Mouse (Mus musculus): ENCODE measurements around the gene Grik2. TPM values are rescaled to one million over a fixed set of nuclear protein-coding genes. Genes with fewer than 3 reads are reported as not detected.
"Not testable (repeated sequence)": the region's sequence is repeated elsewhere in the genome, so short reads cannot be mapped to it uniquely, and the experiment has no call there.

Grik2 gene
- polyA plus RNA-seq, 1 experiment: 0.09 TPM

DNA sequence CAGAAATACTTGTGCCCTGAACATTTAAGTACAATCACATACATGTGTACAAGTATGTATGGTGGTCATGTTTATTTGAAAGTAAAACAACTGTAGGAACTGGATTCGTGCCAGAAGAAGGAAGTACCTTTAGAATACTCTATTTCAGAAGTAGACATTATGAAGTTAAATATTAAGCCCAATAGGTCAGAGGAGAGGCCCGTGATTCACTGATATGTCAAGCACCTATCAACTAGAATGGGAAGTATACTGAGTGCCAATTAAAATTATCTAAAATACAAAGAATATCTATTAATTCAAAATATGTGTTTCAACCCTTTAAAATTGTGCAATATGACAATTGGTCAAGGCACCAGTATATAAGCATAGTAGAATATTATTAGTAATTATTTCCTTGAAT is 355.7 kb downstream of the Grik2 start:
- WGBS: 29% methylated on average over 2 of the region's 2 CpGs

DNA sequence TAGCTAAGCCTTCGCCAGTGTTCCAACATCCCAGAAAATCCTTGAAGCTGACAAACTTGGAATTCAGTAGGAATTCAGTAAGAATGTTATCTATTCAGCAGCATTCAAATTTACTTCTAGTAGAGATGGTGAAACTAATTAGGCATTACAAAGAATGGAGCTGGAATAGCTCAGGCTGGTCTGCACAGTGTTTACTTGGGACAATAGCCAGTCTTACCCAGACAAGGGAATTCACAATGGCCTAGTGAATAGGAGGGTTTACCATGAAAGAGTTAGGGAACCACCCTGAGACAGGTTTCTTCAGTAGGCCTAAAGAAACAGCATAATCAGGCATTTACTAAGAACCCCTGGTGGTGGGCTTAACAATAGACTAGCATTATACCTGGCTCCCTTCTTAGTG is 371.4 kb downstream of the Grik2 start:
- WGBS: 86% methylated on average over 1 of the region's 1 CpGs
- not testable (repeated sequence) for DNase-seq (ENCODE audit: low read depth, low spot score)

More for the DNA sequence above, 355.7 kb downstream of the Grik2 start:
- DNase-seq (ENCODE audit: low read depth, low spot score): no peak

DNA sequence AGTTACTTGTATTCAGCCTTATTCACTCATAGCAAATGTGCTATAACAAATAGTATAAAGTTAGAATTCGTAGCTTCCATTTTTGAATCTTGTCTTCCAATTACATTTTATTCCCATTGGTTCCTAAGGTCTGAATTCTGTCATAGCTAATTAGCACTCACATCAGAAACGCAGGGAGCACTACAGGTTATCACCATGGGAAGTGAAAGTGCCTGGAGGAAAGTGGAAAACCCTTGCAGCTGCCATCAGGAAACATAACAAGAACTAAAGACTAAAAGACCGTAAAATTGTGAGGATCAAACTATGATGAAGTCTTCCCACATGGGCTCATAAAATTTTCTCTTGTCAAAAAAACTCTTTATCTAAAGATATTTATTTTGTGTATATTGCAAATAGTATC is 405.6 kb downstream of the Grik2 start:
- 55% methylated on average over 3 of the region's 3 CpGs for WGBS
- DNase-seq (ENCODE audit: low read depth, low spot score): no peak

DNA sequence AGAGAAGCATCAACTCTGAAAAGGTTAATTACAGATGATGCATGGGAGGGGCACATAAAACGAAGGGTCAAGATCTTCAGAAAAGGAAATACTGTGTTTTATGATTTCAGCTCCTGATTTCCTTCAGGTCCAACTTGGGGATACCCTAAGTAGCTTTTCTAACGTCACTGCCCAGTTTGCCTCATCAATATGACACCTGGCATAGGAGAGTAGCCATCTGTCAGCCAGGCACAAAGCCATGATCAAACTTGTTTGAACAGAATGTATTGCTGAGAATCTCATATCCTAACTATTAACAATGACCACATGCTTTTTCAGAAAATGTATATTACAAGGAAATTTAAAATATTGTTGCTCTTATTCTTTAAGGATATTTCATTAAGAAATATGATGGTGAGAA is 406.7 kb downstream of the Grik2 start:
- no peak for DNase-seq (ENCODE audit: low read depth, low spot score)

DNA sequence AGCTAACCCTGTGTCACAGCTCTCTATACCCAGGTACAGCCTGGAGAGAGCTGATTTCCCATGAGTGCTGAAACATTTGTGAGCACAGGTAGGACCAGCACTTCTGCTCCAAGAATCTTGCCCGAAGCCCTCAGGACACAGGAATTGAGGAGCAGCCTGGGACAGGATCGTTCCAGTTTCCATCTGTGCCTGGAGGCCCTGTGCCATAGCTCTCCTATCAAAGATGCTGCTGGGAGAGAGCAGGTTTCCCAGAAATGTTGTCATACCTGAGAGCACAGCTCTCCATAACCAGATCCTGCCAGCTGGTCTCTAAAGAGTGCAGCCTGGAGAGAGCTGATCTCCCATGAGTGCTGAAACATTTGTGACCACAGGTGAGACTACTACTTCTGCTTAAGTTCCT is 420.0 kb downstream of the Grik2 start:
- WGBS: 75% methylated on average over 2 of the region's 2 CpGs
- no peak for DNase-seq (ENCODE audit: low read depth, low spot score)

More for the DNA sequence above, 406.7 kb downstream of the Grik2 start:
- 38% methylated on average over 2 of the region's 2 CpGs for WGBS

DNA sequence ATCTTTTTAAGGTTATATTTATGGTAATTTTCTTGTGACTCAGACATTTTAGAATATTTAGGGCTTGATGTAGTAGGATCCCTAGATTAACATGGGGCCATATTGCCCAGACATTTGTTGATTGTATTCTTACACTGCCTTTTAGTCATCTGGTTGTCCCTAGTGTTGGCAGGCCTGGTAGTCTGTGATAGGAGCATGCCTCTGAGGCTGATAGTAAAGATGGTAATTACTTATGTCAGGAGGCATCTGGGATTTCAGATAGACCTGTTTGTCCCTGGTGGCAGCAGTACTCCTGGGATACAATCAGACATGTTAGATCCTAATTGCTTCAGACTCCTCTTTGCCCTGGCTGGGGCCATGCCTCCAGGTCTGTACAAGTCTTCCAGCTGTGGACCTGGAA is 423.3 kb downstream of the Grik2 start:
- DNase-seq (ENCODE audit: low read depth, low spot score): no peak

DNA sequence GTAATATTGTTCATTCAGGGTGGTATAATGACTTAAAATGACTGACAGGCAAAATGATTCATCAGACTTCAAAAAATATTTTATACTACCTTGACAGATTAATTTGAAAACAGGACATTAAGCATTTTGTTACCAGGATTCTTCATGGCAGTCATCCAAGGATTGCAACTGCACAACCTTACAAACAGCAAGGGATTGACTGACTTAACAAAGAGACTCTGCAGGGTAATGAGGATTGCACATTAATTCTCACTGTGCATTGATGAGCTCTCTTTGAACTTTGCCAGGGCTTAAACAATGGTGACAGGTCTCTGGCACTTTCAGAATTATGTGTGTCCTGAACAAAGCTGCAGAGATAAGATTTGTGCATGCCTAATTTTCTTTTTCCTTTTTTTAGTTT is 466.2 kb downstream of the Grik2 start:
- no peak for DNase-seq (ENCODE audit: low read depth, low spot score)

DNA sequence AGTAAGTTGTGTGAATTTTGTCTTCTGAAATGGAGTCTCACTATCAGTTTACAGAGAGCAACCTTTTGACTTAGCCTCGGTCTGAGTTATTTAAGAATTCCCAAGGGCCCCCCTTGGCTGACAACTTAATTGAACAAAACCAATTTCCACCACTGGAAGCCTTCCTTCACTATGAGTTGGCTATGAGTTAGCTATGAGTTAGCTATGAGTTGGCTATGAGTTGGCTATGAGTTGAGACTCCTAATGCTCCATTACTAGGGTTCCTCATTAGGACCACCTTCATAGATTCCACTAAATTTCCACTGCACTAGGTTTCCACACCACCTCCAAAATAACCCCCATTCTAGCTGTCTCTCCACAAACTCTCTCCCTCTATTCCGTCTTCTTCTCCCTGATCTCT is 468.7 kb downstream of the Grik2 start:
- DNase-seq (ENCODE audit: low read depth, low spot score): no peak
- 71% methylated on average over 2 of the region's 2 CpGs for WGBS

DNA sequence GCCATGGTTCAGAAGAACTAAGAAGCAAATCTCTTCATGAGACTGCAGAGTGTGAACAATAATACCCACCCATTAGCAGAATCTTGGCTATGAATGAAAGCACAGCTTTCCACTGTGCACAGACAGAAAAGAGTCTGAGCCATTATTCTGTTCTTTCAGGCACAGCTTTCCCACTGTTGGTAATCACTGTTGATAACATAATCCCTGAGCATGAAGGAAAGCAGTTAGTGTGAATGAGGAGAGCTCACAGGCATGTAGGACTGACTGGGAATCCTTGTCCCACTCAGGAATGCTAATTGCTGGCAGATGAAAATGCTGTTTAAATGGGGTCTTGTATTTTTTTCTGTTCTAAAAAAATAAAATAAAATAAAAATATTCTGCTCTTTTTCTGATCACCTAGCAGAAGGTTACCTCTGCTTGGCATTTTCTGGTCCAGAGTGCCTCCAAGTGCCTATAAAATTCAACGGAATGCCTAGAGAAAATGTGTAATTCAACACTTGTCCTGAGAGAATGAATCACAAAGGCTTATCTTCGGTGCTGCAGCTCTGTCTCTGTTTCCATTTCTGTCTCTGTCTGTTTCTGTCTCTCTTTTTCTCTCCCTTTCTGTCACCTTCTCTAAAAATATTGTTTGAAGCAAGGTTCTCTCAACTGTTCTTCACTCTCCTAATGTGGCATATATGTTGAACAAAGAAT is 532.2 kb downstream of the Grik2 start:
- DNase-seq (ENCODE audit: low read depth, low spot score): no peak
- WGBS: 23% methylated on average over 2 of the region's 2 CpGs

DNA sequence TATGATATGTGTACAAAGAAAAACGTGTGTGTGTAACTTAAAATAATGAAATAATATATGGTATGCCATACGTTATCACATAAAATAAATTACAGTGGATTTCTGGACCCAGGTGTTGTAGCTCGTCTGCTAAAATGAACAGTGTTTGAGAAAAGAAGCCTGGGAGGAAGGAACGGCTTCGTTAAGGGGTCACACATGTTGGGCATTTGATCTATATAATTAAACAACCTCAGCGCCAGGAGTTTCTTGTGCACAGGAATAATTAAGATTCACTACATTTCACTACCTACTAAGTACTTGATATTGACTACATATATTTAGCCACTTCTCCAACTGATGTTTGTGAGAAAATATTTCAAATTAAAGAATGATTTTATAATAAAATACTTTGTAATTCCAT is 551.2 kb downstream of the Grik2 start:
- not testable (repeated sequence) for DNase-seq (ENCODE audit: low read depth, low spot score)
- WGBS: 68% methylated on average over 6 of the region's 6 CpGs

DNA sequence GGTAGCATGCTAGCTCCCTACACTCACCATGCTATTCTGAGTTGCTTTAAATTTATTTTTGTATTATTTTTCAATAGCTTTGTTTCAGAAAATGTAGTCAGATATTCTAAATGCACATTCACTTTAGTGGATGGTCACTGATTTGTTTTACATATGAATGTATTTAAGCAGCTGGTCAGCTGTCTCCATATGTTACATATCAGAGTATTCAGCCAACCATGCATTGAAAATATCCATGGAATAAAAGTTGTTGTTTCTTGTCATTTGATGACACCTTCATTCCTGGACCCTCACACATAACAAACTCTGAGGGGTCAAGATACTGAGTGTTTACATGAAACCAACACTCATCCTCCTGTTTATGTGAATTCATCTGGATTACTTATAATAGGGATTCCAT is 551.7 kb downstream of the Grik2 start:
- not testable (repeated sequence) for DNase-seq (ENCODE audit: low read depth, low spot score)

DNA sequence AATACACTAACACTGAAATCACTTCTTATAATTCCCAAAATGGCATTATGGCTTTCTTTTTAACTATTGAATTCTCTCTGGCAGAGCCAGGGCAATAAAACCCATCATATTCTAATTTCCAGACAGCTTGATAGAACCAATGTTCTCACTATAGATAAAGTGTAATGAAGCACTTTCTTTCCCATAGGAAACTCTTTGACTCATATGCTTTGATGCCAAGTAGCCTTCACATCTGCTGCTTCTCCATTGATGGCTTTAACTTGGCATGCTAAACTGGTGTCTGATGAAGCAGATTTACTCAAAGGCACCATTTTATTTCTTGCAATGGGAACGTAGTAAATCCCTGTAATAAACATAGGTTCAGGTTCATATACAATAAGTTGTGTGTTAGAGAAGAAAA is 568.5 kb downstream of the Grik2 start:
- WGBS: 43% methylated on average over 1 of the region's 1 CpGs
- DNase-seq (ENCODE audit: low read depth, low spot score): no peak

DNA sequence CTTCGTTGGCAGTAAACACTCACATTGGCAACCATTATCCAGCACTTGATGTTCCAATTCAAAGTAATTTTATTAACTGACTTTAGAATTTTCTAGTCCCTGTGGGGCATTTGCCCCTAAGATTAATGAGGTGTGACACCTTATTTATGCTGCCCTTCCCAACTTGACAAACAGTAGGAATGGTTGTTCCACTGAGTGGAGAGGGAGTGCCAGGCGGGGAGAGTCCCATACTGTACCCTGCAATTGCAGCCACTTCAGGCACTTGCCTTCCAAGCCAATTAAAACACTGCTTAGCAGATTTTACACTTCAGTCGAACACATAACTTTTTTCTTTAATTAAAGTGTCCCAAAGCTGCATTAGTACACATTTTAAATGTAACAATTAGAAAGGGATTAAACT is 568.9 kb downstream of the Grik2 start:
- WGBS: 43% methylated on average over 3 of the region's 3 CpGs

DNA sequence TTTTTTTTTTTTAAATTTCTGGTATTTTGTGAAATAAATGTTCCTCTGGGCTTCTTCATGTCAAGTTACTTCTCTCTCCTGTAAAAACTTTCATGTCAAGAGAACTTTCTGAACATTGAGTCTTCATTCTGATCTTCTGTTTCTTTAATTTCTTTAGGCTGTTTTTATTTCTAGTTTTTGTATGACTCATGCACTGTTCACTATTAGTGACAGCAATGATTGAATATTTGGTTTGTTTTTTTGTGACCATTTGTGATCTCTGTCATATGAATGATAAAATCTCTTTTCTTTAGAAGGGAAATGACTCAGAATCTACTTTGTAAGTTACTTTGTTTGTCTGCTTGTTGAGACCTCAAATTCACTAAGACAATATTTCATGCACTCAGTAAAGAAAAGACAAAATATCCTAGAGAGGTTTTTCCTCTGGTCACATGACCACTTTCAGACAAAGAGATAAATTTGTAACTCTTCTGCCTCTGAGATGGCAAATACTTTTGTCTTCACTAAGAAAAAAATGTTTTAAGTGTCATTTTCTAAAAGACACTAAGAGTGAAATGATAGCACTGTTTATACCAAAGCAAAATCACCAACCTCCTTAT is 596.7 kb downstream of the Grik2 start:
- no peak for DNase-seq (ENCODE audit: low read depth, low spot score)

More for the DNA sequence above, 568.9 kb downstream of the Grik2 start:
- no peak for DNase-seq (ENCODE audit: low read depth, low spot score)

DNA sequence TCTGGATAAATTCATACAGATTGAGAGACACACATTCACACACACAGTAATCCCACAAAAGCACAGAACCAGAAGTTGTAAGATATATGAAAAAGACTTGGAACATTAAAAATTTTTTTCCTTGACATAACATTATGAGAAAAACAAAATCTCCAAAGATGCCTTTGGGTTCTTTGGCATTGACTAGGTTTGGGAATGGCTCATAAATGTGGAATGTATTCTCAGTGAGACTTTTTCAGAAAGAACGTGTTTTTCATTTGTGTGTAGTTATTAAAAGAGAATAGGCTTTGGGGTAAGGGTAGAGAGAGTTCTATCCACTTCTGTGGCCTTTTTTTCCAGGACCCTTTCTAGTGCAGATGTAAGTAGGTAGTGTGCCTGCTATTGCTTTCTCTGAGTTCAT is 597.3 kb downstream of the Grik2 start:
- DNase-seq (ENCODE audit: low read depth, low spot score): no peak
- 75% methylated on average over 1 of the region's 1 CpGs for WGBS

DNA sequence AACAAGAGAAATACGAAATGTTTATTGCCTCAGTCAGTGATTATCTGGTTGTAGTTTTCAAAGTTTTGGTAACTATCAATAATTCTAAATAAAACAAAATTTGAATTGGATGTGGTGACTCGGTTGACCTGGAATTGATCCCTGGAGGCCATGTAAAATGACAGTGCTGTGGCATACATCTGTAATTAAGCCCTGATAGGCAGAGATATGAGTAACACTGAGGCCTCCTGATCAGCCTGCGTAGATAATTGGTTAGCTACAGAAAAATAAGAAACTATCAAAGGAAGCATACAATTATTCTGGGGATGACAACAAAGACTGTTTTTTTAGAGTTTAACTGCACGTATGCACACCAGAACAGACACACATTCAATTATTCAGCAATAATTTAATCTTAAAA is 634.4 kb downstream of the Grik2 start:
- no peak for DNase-seq (ENCODE audit: low read depth, low spot score)
- WGBS: 75% methylated on average over 4 of the region's 4 CpGs

DNA sequence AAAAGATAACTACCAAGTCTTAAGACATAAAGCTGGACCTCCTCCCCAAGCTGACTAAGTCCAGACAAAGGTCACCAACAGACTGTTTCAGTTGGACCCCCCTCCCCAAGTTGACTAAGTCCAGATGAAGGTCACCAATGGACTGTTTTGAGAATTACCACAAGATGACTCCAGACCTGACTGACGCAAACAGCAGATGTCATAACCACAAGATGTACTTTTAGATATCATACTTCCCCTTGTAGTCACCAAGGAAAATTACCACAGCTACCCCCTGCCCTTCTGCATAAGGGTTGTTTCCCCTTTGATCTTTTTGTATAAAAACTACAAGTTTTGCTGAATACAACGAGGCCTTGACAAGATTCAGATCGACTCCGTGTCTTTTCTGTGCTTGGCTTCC is 637.1 kb downstream of the Grik2 start:
- DNase-seq (ENCODE audit: low read depth, low spot score): not testable (repeated sequence)
- 86% methylated on average over 4 of the region's 4 CpGs for WGBS

DNA sequence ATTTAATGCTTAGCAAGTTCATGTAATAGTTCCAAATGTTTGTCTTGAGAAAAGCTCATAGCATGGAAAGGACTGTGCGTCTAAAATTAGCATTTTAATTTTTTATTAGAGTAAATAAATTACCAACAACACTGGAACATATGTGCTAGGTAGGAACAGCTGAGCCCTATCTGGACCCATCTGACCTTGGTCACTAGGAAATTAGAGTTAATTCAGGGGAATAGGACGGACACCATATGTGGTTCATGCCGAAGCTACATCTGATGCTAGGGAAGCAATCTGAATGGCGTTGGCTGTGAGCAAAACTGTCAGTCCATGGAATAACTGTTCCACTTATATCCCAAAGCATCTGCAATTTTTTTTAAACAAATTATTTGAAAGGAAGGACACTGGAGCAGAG is 638.9 kb downstream of the Grik2 start:
- no peak for DNase-seq (ENCODE audit: low read depth, low spot score)
- 89% methylated on average over 4 of the region's 4 CpGs for WGBS

DNA sequence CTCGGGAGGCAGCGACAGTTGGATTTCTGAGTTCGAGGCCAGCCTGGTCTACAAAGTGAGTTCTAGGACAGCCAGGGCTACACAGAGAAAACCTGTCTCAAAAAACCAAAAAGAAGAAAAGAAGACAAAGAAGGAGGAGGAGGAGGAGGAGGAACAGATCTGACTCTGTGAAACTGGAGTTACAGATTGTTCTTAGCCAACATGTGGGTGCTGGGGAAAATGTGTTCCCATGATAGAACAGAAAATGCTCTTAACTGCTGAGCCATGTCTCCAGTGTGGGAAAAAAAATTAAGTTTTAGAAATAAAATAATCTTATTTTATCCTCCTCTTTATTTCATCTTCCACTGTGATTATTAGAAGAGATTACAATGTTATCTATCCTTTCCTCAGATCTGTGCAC is 645.9 kb downstream of the Grik2 start:
- DNase-seq (ENCODE audit: low read depth, low spot score): no peak
- WGBS: 83% methylated on average over 3 of the region's 3 CpGs

DNA sequence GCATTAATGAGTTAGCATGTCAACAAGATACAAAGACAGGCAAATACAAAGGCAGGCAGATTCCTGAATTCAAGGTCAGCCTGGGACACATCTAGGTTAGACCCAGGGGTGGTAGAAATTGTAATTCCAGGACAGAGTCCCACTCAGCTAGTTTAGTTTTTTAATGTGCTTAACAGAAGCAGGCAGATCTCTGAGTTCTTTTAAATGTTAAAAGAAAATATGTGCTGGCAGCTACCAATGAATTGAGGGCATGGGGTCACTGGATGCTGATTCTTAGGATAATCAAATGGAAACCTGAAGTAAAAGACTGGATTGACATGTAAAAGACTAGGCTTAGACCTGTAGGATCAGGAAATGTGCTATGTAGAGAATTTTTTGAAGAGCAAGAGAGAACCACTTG is 651.8 kb downstream of the Grik2 start:
- DNase-seq (ENCODE audit: low read depth, low spot score): no peak

DNA sequence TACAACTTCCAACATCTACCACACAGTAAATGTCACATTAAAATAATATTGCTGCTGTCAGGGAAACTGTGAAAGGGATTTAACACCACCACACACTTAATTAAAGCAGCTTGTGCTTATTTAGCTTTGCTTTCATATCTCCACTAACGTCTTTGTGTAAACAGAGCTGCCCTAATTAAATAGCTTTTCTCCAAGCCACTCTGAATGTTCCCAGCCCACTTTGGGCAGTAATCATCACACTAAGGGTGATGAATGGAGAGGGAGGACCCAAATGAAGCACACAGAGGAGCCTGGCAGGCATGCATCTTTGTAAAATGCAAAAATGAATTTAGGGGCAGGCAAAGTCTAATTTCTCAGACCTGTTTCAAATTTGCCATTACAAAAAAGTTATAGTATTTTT is 657.3 kb downstream of the Grik2 start:
- 4% methylated on average over 1 of the region's 1 CpGs for WGBS
- no peak for DNase-seq (ENCODE audit: low read depth, low spot score)

DNA sequence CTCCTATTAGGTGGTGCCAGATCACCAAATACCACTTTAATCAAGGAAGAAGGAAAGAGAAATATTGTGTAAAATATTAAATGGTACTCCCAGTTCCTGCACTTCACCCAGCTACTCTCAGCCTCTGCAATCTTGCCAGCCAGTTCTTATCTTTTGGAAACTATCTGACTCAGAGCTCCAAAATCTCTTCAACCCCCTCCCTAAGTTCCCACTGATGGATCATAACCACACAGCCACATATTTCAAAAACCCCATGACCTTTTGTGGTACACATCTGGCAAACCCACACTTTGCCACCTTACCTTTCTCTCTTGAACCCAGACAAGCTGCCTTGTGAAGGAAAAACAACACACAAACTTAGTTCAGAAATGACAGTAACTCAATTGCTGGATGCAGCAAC is 738.2 kb downstream of the Grik2 start:
- DNase-seq (ENCODE audit: low read depth, low spot score): no peak

All from large intestine, adult 2 months (tissue).